Mouse (Mus musculus): ENCODE measurements around the gene Degs2. TPM values are rescaled to one million over a fixed set of nuclear protein-coding genes. Genes with fewer than 3 reads are reported as not detected.
A peak's percentile ranks its signal among the peaks of the same experiment; 100 is the strongest.

Degs2 gene
- total RNA-seq (2014; rRNA removed) (0.15 TPM in 1 of 2 replicates, not detected in the other), polyA plus RNA-seq (2015; fragmentation: Nextera tagmentation; extraction: Ambion mirVana) (0.50 and 0.88 TPM in 2 replicates)

DNA sequence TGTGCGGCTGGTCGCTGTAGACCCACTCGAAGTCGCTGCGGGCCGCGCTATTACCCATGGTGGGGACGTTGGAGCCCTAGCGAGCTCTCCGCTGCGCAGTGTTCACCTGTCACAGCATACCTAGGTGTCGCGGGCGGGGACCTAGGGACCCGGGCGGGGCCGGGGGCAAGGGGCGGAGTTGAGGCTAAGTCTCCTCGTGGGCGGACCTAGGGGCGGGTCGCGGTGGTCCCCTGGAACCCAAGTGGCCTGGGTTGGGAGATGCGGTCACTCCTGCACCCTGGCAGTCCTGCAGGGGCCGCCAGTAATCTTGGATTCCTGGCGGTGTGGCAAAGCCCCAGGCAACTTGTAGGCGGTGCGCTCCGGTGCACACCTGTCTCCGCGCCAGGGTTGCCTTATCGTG, at the start of gene Degs2:
Degs2 (minus strand) TSS at position 131 of the 400 bp plus-strand sequence.
- peaks cover 22% of the 10 kb centered on the region for H3K27me3 ChIP-seq (ENCODE audit: insufficient read depth, low read length)
- no peaks in the 10 kb centered on the region for H3K4me1 ChIP-seq (ENCODE audit: insufficient read depth)
- DNase-seq, result no peak
- H3K4me2 ChIP-seq (ENCODE audit: low read depth), result peak within 1 kb of the TSS; percentile 46
- ATAC-seq, result no peak; the same call in 1 of the 2 replicates
- H3K9ac ChIP-seq, result no peak within 1 kb of the TSS
- H3K36me3 ChIP-seq (ENCODE audit: insufficient read depth), result no peaks in the 10 kb centered on the region
- no peak within 1 kb of the TSS for H3K27ac ChIP-seq (ENCODE audit: low read depth, low read length)
- no peaks in the 10 kb centered on the region for H3K9me3 ChIP-seq (ENCODE audit: low read length)
- WGBS, result 2% methylated on average over 32 of the region's 32 CpGs
- no peak for TF ChIP-seq CTCF (IDR thresholded peaks at IDR 0.05; ENCODE audit: low read depth)
- H3K4me3 ChIP-seq (ENCODE audit: low read depth, low read length), result peak within 1 kb of the TSS; percentile 28

DNA sequence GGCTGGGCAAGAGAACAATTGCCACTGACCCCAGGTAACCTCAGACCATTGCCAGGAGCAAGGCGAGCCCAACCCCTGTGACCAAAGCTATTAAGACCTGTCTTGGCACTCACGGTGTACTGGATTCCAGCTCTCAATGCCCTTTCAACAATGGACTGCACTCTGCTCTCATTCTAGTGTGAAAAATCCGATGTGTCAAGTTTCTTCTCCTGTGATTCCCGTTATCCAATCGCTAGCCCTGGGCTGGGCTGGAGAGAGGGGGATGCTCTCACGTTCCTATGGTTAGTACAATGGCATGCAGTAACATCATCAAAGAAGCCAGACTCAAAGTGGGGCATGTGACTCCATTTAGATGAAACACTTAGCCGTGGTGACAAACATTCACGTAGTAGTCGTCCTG, 49.7 kb upstream of the Degs2 start:
- ATAC-seq (no peak), DNase-seq (no peak)
- TF ChIP-seq CTCF (IDR thresholded peaks at IDR 0.05; ENCODE audit: low read depth), result no peak
- 0 out of 2 replicates have a peak, but pooled peaks cover 4% of the 10 kb centered on the region for H3K9me3 ChIP-seq (ENCODE audit: low read length)
- no peaks in the 10 kb centered on the region for H3K4me1 ChIP-seq (ENCODE audit: insufficient read depth)
- 37% methylated on average over 9 of the region's 9 CpGs for WGBS
- no peaks in the 10 kb centered on the region for H3K36me3 ChIP-seq (ENCODE audit: insufficient read depth)
- H3K4me3 ChIP-seq (ENCODE audit: low read depth, low read length), result no peak overlapping the region
- no peak overlapping the region for H3K9ac ChIP-seq
- no peaks in the 10 kb centered on the region for H3K27me3 ChIP-seq (ENCODE audit: insufficient read depth, low read length)
- H3K4me2 ChIP-seq (ENCODE audit: low read depth), result no peak overlapping the region
- H3K27ac ChIP-seq (ENCODE audit: low read depth, low read length), result no peak overlapping the region

- no peak for TF ChIP-seq CTCF (IDR thresholded peaks at IDR 0.05; ENCODE audit: low read depth)
- no peaks in the 10 kb centered on the region for H3K4me1 ChIP-seq (ENCODE audit: insufficient read depth)
- no peaks in the 10 kb centered on the region for H3K27me3 ChIP-seq (ENCODE audit: insufficient read depth, low read length)
- H3K4me2 ChIP-seq (ENCODE audit: low read depth), result no peak overlapping the region
- no peak overlapping the region for H3K9ac ChIP-seq
- ATAC-seq (no peak), DNase-seq (no peak)
- 0 out of 2 replicates have a peak, but pooled peaks cover 4% of the 10 kb centered on the region for H3K9me3 ChIP-seq (ENCODE audit: low read length)
- no peaks in the 10 kb centered on the region for H3K36me3 ChIP-seq (ENCODE audit: insufficient read depth)
- WGBS, result 78% methylated on average over 3 of the region's 3 CpGs
- H3K27ac ChIP-seq (ENCODE audit: low read depth, low read length), result no peak overlapping the region
- no peak overlapping the region for H3K4me3 ChIP-seq (ENCODE audit: low read depth, low read length)
Observed at GRCm38 (mm10) chr12:108750226-108750625, 48.1 kb upstream of the Degs2 start.

- no peak overlapping the region for H3K27ac ChIP-seq (ENCODE audit: low read depth, low read length)
- no peaks in the 10 kb centered on the region for H3K27me3 ChIP-seq (ENCODE audit: insufficient read depth, low read length)
- 0 out of 2 replicates have a peak, but pooled peaks cover 4% of the 10 kb centered on the region for H3K9me3 ChIP-seq (ENCODE audit: low read length)
- no peaks in the 10 kb centered on the region for H3K4me1 ChIP-seq (ENCODE audit: insufficient read depth)
- WGBS, result 83% methylated on average over 9 of the region's 9 CpGs
- no peak overlapping the region for H3K4me2 ChIP-seq (ENCODE audit: low read depth)
- H3K9ac ChIP-seq, result no peak overlapping the region
- TF ChIP-seq CTCF (IDR thresholded peaks at IDR 0.05; ENCODE audit: low read depth), result no peak
- H3K36me3 ChIP-seq (ENCODE audit: insufficient read depth), result no peaks in the 10 kb centered on the region
- DNase-seq (no peak), ATAC-seq (no peak)
- no peak overlapping the region for H3K4me3 ChIP-seq (ENCODE audit: low read depth, low read length)
Observed at GRCm38 (mm10) chr12:108749454-108749853, 47.3 kb upstream of the Degs2 start.

DNA sequence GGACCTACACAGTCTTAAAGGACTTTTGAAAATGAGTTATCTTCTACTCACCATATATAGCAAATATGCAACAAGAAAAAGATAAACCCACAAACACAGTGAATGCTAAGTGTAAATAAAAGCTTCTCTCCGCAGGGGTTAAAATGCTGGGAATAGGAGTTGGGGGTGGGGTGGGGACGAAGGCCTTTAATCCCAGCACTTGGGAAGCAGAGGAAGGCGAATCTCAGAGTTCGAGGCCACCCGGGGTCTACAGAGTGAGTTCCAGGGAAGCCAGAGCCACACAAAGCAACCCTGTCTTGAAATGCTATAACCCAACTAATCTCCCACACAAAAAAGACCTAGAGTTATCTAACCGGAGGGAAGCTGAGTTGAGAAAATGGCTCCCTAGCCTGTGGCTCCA, 46.9 kb upstream of the Degs2 start:
- DNase-seq, result no peak

DNA sequence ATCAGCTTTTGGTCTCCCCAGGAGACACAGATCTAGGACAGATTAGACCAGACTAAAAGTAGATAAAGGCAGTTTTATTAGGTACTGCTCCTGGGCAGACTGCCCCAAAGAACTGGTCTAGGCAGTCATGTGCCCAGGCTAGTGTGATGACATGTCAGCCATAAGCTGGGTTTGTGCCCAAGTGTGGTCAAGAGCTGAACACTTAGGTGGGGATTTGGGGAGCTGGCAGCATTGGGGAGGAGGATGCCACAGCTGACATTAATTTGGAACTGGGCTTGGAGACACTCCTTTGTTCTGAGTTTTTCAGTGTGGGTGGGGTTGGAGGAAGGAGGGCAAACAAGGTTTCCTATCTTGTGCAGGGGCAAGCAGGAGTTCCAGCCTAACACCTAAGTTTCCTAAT, 43.9 kb upstream of the Degs2 start:
- Histone ChIP-seq H3K27ac (ENCODE audit: low read depth, low read length) (no peak overlapping the region), H3K4me1 (ENCODE audit: insufficient read depth) (no peaks in the 10 kb centered on the region), H3K27me3 (ENCODE audit: insufficient read depth, low read length) (no peaks in the 10 kb centered on the region), H3K9me3 (ENCODE audit: low read length) (0 out of 2 replicates have a peak, but pooled peaks cover 4% of the 10 kb centered on the region), H3K4me3 (ENCODE audit: low read depth, low read length) (no peak overlapping the region), H3K9ac (no peak overlapping the region), H3K36me3 (ENCODE audit: insufficient read depth) (no peaks in the 10 kb centered on the region), H3K4me2 (ENCODE audit: low read depth) (no peak overlapping the region)
- ATAC-seq (no peak), DNase-seq (no peak)
- no peak for TF ChIP-seq CTCF (IDR thresholded peaks at IDR 0.05; ENCODE audit: low read depth)

More for the DNA sequence above, 46.9 kb upstream of the Degs2 start:
- Histone ChIP-seq H3K4me2 (ENCODE audit: low read depth) (no peak overlapping the region), H3K9me3 (ENCODE audit: low read length) (0 out of 2 replicates have a peak, but pooled peaks cover 4% of the 10 kb centered on the region), H3K36me3 (ENCODE audit: insufficient read depth) (no peaks in the 10 kb centered on the region), H3K4me1 (ENCODE audit: insufficient read depth) (no peaks in the 10 kb centered on the region), H3K9ac (no peak overlapping the region), H3K27me3 (ENCODE audit: insufficient read depth, low read length) (no peaks in the 10 kb centered on the region), H3K27ac (ENCODE audit: low read depth, low read length) (no peak overlapping the region), H3K4me3 (ENCODE audit: low read depth, low read length) (no peak overlapping the region)
- 55% methylated on average over 6 of the region's 6 CpGs for WGBS
- no peak for ATAC-seq
- TF ChIP-seq CTCF (IDR thresholded peaks at IDR 0.05; ENCODE audit: low read depth), result no peak

- no peaks in the 10 kb centered on the region for H3K36me3 ChIP-seq (ENCODE audit: insufficient read depth)
- no peaks in the 10 kb centered on the region for H3K9me3 ChIP-seq (ENCODE audit: low read length)
- no peak overlapping the region for H3K4me2 ChIP-seq (ENCODE audit: low read depth)
- ATAC-seq, result no peak
- no peaks in the 10 kb centered on the region for H3K4me1 ChIP-seq (ENCODE audit: insufficient read depth)
- no peaks in the 10 kb centered on the region for H3K27me3 ChIP-seq (ENCODE audit: insufficient read depth, low read length)
- 88% methylated on average over 4 of the region's 4 CpGs for WGBS
- H3K27ac ChIP-seq (ENCODE audit: low read depth, low read length), result no peak overlapping the region
- H3K9ac ChIP-seq, result no peak overlapping the region
- no peak overlapping the region for H3K4me3 ChIP-seq (ENCODE audit: low read depth, low read length)
- DNase-seq, result no peak
- no peak for TF ChIP-seq CTCF (IDR thresholded peaks at IDR 0.05; ENCODE audit: low read depth)
Observed at GRCm38 (mm10) chr12:108742241-108742640, 40.1 kb upstream of the Degs2 start.

All from forebrain, postnatal 0 days (tissue).